Mouse (Mus musculus): ENCODE measurements at regions not wholly inside any gene's neighbourhood (a gene's known extent, or its start where the extent isn't known, plus 50 kb on each side); places are given as distances from the start of the nearest gene placed in this dataset.

GRCm38 (mm10) chr13:101465748-101466127 is 302.3 kb downstream of the Pik3r1 start:
- TF ChIP-seq CTCF (conservative IDR thresholded peaks at IDR 0.05; ENCODE audit: insufficient read depth, insufficient read length, low read depth, low read length) (no peak), POLR2A (IDR thresholded peaks at IDR 0.05; ENCODE audit: low read depth, low read length) (no peak)
